Mouse (Mus musculus) spleen, adult 2 months (tissue): ENCODE measurements around the gene Cartpt. TPM values are rescaled to one million over a fixed set of nuclear protein-coding genes. Genes with fewer than 3 reads are reported as not detected.
A peak's percentile ranks its signal among the peaks of the same experiment; 100 is the strongest.

Experiments used
- DNase-seq, 2 experiments: peaks; one replicate each; pipeline versions ENCODE4 v3.0.0 to v3.0.0-alpha.2; 2012 to 2021; ENCODE audit warnings: low spot score in 2 of 2, low read depth in 1 of 2
- H3K27ac ChIP-seq: fragments of 200-500 bp; 2 replicates; pipeline ENCODE4 v1.5.1; 2012; ENCODE audit warnings: low read length, inconsistent platforms; ENCODE audit not compliant: insufficient read depth
- H3K27me3 ChIP-seq: fragments of 200-500 bp; 2 replicates; pipeline ENCODE4 v1.6.1; 2012; ENCODE audit warnings: mild to moderate bottlenecking, moderate library complexity, low read length, inconsistent platforms; ENCODE audit not compliant: control insufficient read depth, insufficient read depth
- H3K36me3 ChIP-seq: fragments of 200-500 bp; 2 replicates; pipeline ENCODE4 v1.6.1; 2012; ENCODE audit warnings: mild to moderate bottlenecking, low read length, inconsistent platforms; ENCODE audit not compliant: control insufficient read depth, insufficient read depth
- H3K4me1 ChIP-seq: fragments of 200-500 bp; 2 replicates; pipeline ENCODE4 v1.6.1; 2011; ENCODE audit warnings: inconsistent platforms; ENCODE audit not compliant: control insufficient read depth, insufficient read depth, insufficient read length
- H3K4me3 ChIP-seq: fragments of 200-500 bp; 2 replicates; pipeline ENCODE4 v1.5.1; 2011; ENCODE audit warnings: mild to moderate bottlenecking, inconsistent platforms; ENCODE audit not compliant: insufficient read depth, insufficient read length; ENCODE audit errors: extremely low read depth
- CTCF ChIP-seq: fragments of 200-500 bp; IDR thresholded peaks from 2 replicates; pipeline ENCODE4 v1.5.1; 2011; ENCODE audit warnings: mild to moderate bottlenecking, inconsistent platforms; ENCODE audit not compliant: insufficient read depth, insufficient read length, insufficient replicate concordance; ENCODE audit errors: extremely low read depth
- POLR2A ChIP-seq: fragments of 200-500 bp; IDR thresholded peaks from 2 replicates; pipeline ENCODE4 v1.6.1; 2011; ENCODE audit warnings: low read depth, low read length, inconsistent platforms
- WGBS: fragments of 180-500 bp; shearing (Covaris S2); methylation state at CpG from one replicate; pipeline ENCODE4 v1.1.7; 2018; 5-methylcytosine and 5-hydroxymethylcytosine counted together
- polyA plus RNA-seq: library from polyadenylated mRNA; depleted of rRNA; stranded (reverse); fragments of >200 nt; gene quantifications from 2 replicates; pipeline ENCODE4 v1.2.3, GENCODE M21; 2012

The Cartpt gene
- polyA plus RNA-seq, 1 experiment = not detected

DNA sequence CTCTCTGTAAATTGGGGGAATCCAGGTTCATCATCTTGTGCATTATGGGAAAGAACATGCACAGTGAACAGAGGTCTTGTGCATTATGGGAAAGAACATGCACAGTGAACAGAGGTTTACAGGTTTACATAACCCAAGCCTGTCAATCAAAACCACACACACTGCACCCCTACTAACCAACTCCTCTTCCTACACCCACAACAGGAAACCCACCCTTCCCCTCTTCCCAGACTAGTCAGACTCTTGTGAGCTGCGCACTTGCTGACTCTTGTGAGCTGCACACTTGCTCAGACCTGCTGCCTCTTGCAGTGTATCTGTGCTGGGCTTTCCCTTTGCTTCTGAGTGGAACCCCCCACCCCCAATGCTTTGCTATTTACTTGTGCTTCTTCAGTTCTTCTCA is 31.5 kb upstream of the Cartpt start:
- Histone ChIP-seq H3K27me3 (no peaks in the 10 kb centered on the region), H3K4me1 (peaks cover 4% of the 10 kb centered on the region; the same call in 1 of the 2 replicates), H3K4me3 (no peak overlapping the region), H3K27ac (no peak overlapping the region), H3K36me3 (no peaks in the 10 kb centered on the region)
- DNase-seq = no peak
- TF ChIP-seq POLR2A (no peak), CTCF (no peak)
- 5% methylated on average over 1 of the region's 1 CpGs for WGBS

DNA sequence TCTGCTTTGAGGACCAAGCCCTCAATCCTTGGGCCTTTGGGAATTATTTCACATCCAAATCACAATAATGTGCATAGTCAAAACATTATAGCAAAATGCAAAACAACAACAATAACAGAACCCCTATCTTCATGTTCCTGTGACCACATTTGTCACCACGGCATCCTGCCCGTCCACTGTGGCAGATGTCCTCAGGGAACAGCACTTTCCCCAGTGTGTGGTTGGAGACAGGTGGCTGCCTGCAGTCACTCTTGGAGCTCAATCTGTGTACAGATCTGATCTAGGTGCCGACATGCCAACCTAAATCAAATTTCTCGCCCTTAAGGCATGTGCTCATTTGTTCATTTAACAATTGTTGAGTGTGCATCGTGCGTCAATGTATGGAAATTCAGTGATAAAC is 30.6 kb upstream of the Cartpt start:
- no peak for DNase-seq
- no peak overlapping the region for H3K27ac ChIP-seq
- no peak for TF ChIP-seq POLR2A
- no peak for TF ChIP-seq CTCF
- H3K4me3 ChIP-seq = no peak overlapping the region
- no peaks in the 10 kb centered on the region for H3K36me3 ChIP-seq
- H3K4me1 ChIP-seq = peaks cover 4% of the 10 kb centered on the region; the same call in 1 of the 2 replicates
- H3K27me3 ChIP-seq = no peaks in the 10 kb centered on the region
- WGBS = 74% methylated on average over 6 of the region's 6 CpGs

DNA sequence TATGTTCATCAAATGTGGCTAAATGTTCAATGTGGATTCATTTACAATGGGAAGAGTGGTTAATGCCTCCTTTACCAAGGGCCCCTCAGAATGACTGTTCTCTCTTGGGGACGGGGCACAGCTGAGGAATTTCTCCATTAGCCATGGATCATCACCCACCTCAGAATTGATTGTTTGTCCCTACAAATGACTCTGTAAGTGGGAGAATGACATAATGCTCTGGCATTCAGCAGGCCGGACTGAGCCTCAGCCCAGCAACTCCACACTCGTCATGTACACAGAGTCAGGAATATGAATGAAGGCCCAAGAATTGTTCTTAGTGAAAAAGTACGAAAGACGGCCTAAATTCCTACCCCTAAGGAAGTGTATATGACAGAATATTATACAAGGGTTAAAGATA is 25.4 kb upstream of the Cartpt start:
- Histone ChIP-seq H3K36me3 (no peaks in the 10 kb centered on the region), H3K4me3 (no peak overlapping the region), H3K4me1 (no peaks in the 10 kb centered on the region), H3K27ac (no peak overlapping the region), H3K27me3 (no peaks in the 10 kb centered on the region)
- no peak for TF ChIP-seq POLR2A
- TF ChIP-seq CTCF = no peak
- 88% methylated on average over 5 of the region's 5 CpGs for WGBS
- DNase-seq = no peak

DNA sequence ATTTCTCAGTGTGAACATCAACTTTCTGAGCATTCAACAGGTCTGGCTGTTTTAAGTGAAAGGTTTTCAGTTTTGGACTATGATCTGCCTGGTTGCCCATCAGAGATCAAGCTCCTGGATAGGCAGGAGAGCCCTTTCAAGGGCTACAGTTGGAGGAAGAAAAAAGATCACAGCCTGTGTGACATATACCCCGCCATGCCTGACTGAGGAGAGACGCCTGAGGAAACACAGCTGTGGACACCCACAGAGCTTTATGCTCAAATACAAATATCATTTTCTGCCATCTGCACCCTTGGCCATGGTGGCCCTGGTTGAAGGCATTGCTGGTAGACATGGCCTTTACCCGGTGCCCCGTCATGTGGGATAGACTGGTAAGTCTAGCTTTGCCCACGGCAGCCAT is 14.7 kb upstream of the Cartpt start:
- TF ChIP-seq CTCF (no peak), POLR2A (no peak)
- no peak for DNase-seq
- Histone ChIP-seq H3K27me3 (no peaks in the 10 kb centered on the region), H3K27ac (no peak overlapping the region), H3K36me3 (no peaks in the 10 kb centered on the region), H3K4me1 (no peaks in the 10 kb centered on the region; the same call in 1 of the 2 replicates), H3K4me3 (no peak overlapping the region)
- 42% methylated on average over 5 of the region's 5 CpGs for WGBS

DNA sequence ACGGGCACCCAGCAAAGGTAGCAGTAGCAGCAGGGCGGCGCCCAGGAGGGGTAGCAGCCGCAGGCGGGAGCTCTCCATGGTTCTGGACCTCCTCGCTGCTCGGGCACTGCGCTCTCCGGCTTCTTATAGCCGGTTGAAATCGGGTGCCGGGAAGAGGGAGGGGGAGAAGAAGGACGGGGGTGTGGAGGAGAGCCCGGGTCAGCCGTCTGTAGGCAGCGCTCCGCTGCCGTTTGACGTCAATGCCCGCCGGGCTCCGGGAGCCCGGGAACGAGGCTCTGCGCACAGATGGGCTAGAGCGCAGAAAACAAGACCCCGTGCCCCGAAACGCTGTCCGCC is 366 bp downstream of the Cartpt start:
- Histone ChIP-seq H3K36me3 (no peaks in the 10 kb centered on the region), H3K27ac (no peak overlapping the region), H3K4me3 (no peak overlapping the region), H3K27me3 (peaks cover 10% of the 10 kb centered on the region), H3K4me1 (no peaks in the 10 kb centered on the region)
- TF ChIP-seq POLR2A (no peak), CTCF (no peak)
- 7% methylated on average over 30 of the region's 30 CpGs for WGBS
- DNase-seq = peak in 1 of 2 experiments; percentile 27

DNA sequence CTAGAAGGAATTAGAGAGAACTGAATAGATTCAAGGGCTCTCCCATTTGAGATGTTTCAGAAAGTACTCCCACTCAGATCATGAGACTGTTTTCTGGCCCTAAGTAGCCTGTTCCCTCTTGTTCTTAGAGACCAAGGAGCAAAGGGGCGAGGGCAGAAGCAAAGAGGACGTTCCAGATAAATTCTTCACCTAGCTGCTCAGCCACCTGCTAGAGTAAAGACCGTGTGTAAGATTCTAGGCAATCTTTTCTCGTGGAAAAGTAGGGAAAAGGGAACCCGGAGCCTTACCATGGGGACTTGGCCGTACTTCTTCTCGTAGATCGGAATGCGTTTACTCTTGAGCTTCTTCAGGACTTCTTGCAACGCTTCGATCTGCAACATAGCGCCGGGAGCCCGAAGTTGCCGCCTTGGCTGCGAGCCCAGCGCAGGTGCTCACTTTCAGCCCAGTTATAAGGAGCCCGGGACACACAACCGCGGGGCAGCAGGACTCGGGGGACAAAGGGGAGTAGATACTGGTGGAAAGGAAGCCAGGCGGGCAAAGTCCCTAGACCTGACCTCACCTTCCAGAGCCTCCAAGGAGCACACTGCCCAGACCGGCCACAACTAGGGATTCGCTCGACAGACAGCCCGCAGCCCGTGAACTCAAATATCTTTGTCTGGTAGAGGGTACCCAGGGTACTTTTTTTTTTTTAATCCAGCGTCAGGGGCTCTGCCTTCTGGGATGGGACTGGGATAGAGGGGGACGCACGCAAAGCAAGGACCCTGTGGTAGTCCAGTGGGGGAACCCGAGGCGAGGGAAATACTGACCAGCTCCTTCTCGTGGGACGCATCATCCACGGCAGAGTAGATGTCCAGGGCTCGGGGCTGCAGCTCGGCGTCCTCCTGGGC is 978 bp downstream of the Cartpt start:
- 13% methylated on average over 38 of the region's 38 CpGs for WGBS
- no peaks in the 10 kb centered on the region for H3K4me1 ChIP-seq
- no peak for DNase-seq

DNA sequence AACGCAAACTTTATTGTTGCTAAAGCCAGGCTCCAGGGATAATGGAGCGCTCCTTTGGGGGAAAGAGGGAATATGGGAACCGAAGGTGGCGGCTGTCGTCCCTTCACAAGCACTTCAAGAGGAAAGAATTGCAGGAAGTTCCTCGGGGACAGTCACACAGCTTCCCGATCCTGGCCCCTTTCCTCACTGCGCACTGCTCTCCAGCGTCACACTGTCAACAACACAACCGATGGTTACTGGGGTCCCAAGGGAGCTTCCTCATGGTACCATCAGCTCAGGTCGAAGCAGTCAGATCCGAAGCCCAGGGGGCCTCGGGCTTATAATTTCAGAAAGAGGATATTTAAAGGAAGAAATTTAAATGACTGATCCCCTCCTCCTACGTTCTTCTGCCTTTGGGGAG is 2.1 kb downstream of the Cartpt start:
- H3K27me3 ChIP-seq = peaks cover 10% of the 10 kb centered on the region
- H3K4me1 ChIP-seq = no peaks in the 10 kb centered on the region
- H3K36me3 ChIP-seq = no peaks in the 10 kb centered on the region
- WGBS = 16% methylated on average over 14 of the region's 14 CpGs
- no peak overlapping the region for H3K4me3 ChIP-seq
- no peak for TF ChIP-seq POLR2A
- no peak for TF ChIP-seq CTCF
- no peak for DNase-seq
- no peak overlapping the region for H3K27ac ChIP-seq

More for the DNA sequence above, 978 bp downstream of the Cartpt start:
- Histone ChIP-seq H3K27me3 (peaks cover 10% of the 10 kb centered on the region), H3K27ac (no peak overlapping the region), H3K4me3 (no peak overlapping the region), H3K36me3 (no peaks in the 10 kb centered on the region)
- TF ChIP-seq POLR2A (no peak), CTCF (no peak)
